In genomic region chr3:84735716-84736115, GRCm38 (mm10) we compare ENCODE assay signal across 17 mouse cellular contexts.
DNase-seq lines count a peak whose midpoint lies in the region; ATAC-seq and TF ChIP-seq lines count a peak whose summit lies in the region.
"Had no signal": no experiment of that assay in that cellular context is flagged by ENCODE, and none has a peak within 500 bp of the region (broad histone marks: within the 10 kb centered on the region; RNA-seq: fewer than 3 reads in every experiment).

No protein-coding gene starts in this region.

- H3K9me3 ChIP-seq in midbrain, embryonic 14.5 days (ENCODE audit: control insufficient read depth, low read length) = no peaks in the 10 kb centered on the region
- no peaks in the 10 kb centered on the region for H3K9me3 ChIP-seq in midbrain, postnatal 0 days (ENCODE audit: low read length)
- H3K9me3 ChIP-seq: heart, embryonic 13.5 days; hindbrain, embryonic 15.5 days had no signal

- no peak for TF ChIP-seq CTCF in midbrain, postnatal 0 days (IDR thresholded peaks at IDR 0.05)

- peaks cover 9% of the 10 kb centered on the region; the same call in 1 of the 2 replicates for H3K27me3 ChIP-seq in midbrain, embryonic 14.5 days (ENCODE audit: control insufficient read depth, insufficient read depth, low read length)
- no peaks in the 10 kb centered on the region for H3K27me3 ChIP-seq in midbrain, postnatal 0 days (ENCODE audit: insufficient read depth, low read length)
- H3K27me3 ChIP-seq: hindbrain, embryonic 15.5 days had no signal

- no peak overlapping the region for H3K27ac ChIP-seq in midbrain, embryonic 14.5 days (replicated peaks; ENCODE audit: low read depth, low read length)
- H3K27ac ChIP-seq in midbrain, postnatal 0 days (ENCODE audit: low read depth, low read length) = no peak overlapping the region
- H3K27ac ChIP-seq: heart, embryonic 13.5 days; hindbrain, embryonic 15.5 days had no signal

- no peaks in the 10 kb centered on the region for H3K36me3 ChIP-seq in midbrain, embryonic 14.5 days (ENCODE audit: control insufficient read depth, insufficient read depth, low read length)
- no peaks in the 10 kb centered on the region for H3K36me3 ChIP-seq in midbrain, postnatal 0 days (ENCODE audit: insufficient read depth, low read length)
- H3K36me3 ChIP-seq: heart, embryonic 13.5 days; hindbrain, embryonic 15.5 days had no signal

- intact Hi-C loops in gastrocnemius, postnatal 14 days (cut with DNase I; ENCODE audit: low total_unique reads) = no loop called here

- H3K4me3 ChIP-seq in midbrain, embryonic 14.5 days (replicated peaks; ENCODE audit: low read depth, low read length) = no peak overlapping the region
- no peak overlapping the region for H3K4me3 ChIP-seq in midbrain, postnatal 0 days (ENCODE audit: low read depth, low read length)
- H3K4me3 ChIP-seq: heart, embryonic 13.5 days; hindbrain, embryonic 15.5 days had no signal

- peak; percentile 21 for DNase-seq in adrenal gland, postnatal 14 days
- DNase-seq in adrenal gland, postnatal 25 days = no peak
- DNase-seq in midbrain, embryonic 14.5 days = peak; percentile 34
- DNase-seq in midbrain, postnatal 0 days (ENCODE audit: low spot score) = no peak
- DNase-seq in retina, embryonic 14.5 days (ENCODE audit: low spot score) = peak; percentile 58
- DNase-seq in layer of hippocampus, adult 11-12 months (ENCODE audit: low spot score) = no peak
- DNase-seq in gastrocnemius, postnatal 14 days = no peak
- DNase-seq: adrenal gland, postnatal 36 days; cerebellum, adult 11-12 months; cerebellum, adult 9-10 months; cerebellum, postnatal 25 days; gastrocnemius, postnatal 10 days; heart, postnatal 36 days had no signal

- no peak overlapping the region for H3K9ac ChIP-seq in midbrain, embryonic 14.5 days (replicated peaks; ENCODE audit: low read length)
- no peak overlapping the region for H3K9ac ChIP-seq in midbrain, postnatal 0 days (replicated peaks; ENCODE audit: low read length, poor library complexity, severe bottlenecking)
- H3K9ac ChIP-seq: heart, embryonic 13.5 days; hindbrain, embryonic 15.5 days had no signal

- H3K4me2 ChIP-seq in midbrain, embryonic 14.5 days (ENCODE audit: low read length) = no peak overlapping the region
- no peak overlapping the region for H3K4me2 ChIP-seq in midbrain, postnatal 0 days (ENCODE audit: low read depth, low read length, poor library complexity, severe bottlenecking)
- H3K4me2 ChIP-seq: heart, embryonic 13.5 days; hindbrain, embryonic 15.5 days had no signal

- peaks cover 21% of the 10 kb centered on the region for H3K4me1 ChIP-seq in midbrain, embryonic 14.5 days (ENCODE audit: control insufficient read depth, insufficient read depth, low read length)
- H3K4me1 ChIP-seq in midbrain, postnatal 0 days (ENCODE audit: insufficient read depth, low read length) = peaks cover 4% of the 10 kb centered on the region; the same call in 1 of the 2 replicates

- no peak for ATAC-seq in midbrain, embryonic 14.5 days (ENCODE audit: low FRiP score, low TSS enrichment)
- no peak for ATAC-seq in midbrain, postnatal 0 days (ENCODE audit: low FRiP score)
- ATAC-seq: forebrain, embryonic 16.5 days; intestine, postnatal 0 days had no signal

- WGBS in midbrain, embryonic 14.5 days = 58% methylated on average over 10 of the region's 10 CpGs
- 53% methylated on average over 10 of the region's 10 CpGs for WGBS in midbrain, postnatal 0 days

Comparison
In these comparisons a context has a peak if more than half of its experiments do, and no peak if none do; other contexts are left out.
1. DNase-seq: peak in adrenal gland, postnatal 14 days (single experiment), midbrain, embryonic 14.5 days (single experiment) and retina, embryonic 14.5 days (single experiment); none in adrenal gland, postnatal 25 days (single experiment), midbrain, postnatal 0 days (single experiment), layer of hippocampus, adult 11-12 months (single experiment) and gastrocnemius, postnatal 14 days (single experiment).